Mouse (Mus musculus) retina, postnatal 7 days (tissue): ENCODE results near the gene Map3k19.

Experiments used
- DNase-seq: peaks from one replicate; pipeline ENCODE4 v3.0.0-alpha.2; 2012; ENCODE audit warnings: low read depth, low spot score

The Map3k19 gene

DNA sequence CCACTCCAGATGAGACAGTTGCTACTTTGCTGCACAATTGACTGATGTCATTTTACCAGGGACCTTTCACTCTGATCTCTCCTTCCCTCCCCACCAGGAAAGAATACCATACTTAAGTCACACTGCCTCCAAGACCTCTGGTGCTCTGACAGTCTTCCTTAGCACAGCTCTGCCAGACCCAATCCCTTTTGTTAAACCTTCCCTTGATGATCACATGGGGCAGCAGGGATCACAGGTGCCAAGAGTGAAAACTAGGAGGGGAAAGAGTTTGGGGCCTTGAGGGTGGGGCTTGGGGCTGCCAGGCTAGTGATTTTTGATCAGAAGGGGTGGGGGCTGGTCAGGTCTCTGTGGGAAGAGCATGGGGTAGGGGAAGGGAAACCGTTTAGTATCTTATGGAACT, 58.1 kb downstream of the Map3k19 start:
- DNase-seq = no peak

DNA sequence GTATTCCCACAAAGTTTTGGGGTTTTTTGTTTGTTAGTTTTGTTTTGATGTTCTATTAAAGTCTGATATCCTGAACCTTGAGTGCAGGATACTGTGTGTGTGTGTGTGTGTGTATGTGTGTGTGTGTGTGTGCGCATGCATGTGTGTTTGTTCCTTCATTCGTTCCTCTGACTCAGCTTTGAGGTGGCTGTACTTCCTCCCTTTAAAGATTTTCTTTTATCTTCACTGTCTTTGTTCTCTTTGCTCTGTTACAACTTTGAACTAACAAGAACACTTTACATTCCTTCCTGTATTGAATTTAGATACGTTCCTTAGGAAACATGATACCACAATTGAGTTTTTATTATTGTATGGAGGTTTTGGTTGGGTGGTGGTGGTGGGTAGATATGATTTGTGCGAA, 58.5 kb downstream of the Map3k19 start:
- DNase-seq = no peak

DNA sequence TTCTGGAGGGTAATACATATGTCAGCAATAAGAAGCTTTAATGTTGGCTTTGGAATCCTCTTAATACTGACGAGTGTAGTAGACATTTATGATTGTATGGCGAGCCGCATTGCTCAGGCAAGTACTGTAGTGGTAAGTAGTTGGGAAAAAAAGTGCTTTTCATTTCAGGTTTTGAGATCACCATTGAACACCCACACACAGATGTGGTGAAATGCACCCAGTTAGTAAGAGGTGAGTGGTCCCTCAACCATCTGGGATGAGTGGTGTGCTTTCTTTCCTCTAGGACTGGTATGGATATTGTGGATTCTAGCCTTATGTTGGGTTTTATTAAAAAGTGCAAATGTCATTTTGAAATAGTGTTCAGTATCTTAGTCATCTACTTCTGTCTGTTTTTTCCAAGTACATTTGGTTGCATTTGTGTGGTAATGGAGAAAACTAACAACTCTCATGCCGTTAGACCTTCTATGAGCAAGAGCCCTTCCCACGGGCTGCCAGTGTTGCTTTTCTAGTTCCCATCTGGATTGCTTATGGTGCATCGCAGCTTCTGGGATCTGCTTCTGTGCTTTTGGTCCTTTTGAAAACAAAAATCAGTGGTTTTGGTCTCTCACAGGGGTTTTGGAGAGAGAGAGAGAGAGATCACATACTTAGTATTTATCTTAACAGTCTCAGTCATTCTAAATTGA, 59.6 kb downstream of the Map3k19 start:
- no peak for DNase-seq

DNA sequence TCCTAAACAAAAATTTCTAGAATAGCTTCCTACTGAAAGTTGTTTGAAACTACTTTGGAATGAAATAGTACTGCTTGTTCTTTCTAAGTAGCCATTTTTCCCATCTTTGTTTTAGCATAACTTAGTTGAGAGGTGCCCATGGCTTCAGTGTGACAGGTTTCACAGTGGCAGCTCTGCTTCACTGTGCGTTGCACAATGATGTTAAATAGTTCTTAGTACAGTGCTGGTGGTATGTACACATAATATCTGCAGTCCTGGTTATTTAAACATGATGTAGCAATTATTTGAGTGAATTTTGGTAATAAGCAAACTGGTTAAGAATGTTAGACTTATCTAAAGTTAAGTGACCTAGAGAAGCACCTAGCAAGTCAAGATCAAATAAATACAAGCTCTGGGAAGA, 61.4 kb downstream of the Map3k19 start:
- DNase-seq = no peak

DNA sequence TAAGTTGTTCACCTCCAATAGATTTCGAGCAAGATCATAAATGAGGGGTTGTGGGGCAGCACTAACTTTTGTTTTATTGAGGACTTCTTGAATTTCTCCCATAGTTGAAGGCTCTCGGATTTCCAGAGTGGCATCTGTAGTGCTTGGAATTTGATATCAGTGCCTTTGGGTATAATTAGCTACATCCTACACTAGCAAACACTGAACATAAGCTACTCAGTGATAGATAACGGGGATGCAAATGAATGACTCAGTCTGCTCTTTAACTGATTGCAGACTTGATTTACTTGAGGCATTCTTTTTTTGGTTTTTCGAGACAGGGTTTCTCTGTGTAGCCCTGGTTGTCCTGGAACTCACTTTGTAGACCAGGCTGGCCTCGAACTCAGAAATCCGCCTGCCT, 65.9 kb downstream of the Map3k19 start:
- no peak for DNase-seq

DNA sequence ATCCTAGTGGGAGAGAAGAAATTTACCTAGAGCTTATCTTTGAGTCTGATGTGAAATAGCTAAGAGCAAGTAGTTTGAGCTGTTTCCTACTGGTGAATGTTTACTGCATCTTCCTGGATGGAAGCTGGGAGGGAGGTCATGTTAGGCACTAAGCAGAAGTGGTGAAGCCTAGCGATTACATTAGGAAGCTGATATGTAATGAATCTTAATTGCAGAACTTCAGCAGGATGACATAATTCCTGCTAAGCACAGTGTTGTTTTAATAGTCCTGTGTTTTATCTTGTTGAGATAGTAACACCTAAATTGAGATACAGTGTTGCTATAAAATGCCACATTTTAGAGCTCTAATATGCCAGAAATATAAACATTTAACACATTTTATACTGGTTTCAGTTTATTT, 68.9 kb downstream of the Map3k19 start:
- no peak for DNase-seq

DNA sequence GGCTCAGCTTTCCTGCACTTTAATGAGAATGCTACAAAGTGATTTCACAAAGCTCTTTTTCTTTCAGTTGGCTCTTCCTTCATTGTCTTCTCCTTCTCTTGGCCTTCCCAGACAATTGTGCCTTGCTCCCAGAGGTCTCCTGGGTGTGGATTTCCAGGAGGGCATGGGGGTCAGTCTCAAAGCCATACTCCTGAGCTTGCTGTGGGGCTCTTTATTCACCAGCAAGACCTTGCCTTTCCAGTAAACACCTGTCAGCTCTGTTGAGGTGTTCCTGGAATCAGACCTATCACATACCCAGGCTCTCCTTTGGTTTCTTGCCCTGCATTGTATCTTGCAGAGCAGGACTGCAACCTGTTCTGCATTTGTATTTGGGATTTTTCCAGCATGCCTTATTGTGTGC, 71.0 kb downstream of the Map3k19 start:
- no peak for DNase-seq

DNA sequence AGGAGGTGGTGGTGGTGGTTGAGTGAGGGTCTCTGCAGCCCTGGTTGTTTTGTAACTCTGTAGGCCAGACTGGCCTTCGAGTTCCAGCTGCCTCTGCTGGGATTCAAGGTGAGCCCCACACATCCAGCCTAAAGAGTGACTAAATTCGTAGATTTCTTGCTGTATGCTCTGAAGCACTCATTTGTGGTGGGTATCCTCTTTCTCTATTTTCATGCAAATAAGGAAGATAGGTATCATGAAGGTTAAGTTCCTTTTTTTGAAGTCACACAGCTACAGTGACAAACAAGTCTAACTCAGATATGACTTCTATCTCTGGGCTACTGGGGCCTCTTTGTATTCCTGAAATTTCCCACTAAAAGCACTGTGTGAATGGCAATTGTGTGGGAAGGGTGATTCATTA, 74.0 kb downstream of the Map3k19 start:
- no peak for DNase-seq

DNA sequence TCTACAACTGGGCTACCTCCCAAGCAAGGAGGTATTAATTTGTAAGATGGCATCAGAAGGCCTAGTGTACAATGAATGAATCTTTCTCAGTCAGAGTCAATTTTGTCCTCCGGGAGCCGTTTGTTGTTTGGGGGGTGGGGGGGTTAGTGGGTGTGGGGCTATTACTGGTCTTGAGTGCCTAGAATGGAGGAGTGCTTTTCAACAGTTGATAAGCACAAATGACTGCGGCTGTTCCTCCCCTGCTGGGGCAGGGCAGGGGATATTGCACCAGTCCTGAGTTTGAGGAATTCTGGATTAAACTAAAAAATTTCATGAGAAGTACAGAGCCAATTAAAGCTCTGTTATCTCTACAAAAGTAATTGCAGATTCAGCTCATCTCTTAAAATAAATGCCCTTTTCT, 74.7 kb downstream of the Map3k19 start:
- no peak for DNase-seq

DNA sequence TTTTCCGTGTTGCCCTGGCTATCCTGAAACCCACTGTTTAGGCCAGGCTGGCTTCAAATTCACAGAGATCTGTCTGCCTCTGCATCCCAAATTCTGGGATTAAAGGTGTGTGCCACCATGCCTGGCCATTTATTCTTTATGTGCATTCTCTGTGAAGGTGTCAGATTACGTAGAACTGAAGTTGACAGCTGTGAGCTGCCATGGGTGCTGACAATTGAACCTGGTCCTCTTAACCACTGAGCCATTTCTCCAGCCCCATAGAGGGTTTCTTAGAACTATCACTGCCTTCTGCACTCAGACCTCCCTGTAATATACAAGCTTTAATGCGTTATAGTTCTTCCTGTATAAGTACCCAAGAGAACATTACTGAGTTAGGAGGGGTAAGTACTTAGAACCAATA, 76.2 kb downstream of the Map3k19 start:
- DNase-seq = no peak

DNA sequence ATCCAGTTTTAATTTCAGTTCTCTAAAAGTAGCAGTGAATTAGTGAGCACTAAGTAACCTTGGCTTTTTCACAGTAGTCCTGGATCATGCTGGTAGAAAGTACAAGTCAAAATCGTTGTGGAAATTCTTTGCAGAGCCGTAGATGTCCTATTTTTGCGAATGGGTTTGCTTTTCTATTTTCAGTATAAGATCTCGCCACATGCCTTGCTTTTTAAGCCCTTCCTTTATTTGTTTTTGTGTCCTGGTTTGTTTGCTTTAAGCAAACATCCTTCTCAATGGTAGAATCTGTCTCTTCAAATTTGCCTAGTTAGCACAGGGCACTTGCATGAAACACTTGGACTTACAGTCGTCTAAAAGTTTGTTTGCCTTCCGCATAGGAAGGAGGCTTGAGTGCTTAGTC, 78.6 kb downstream of the Map3k19 start:
- no peak for DNase-seq

DNA sequence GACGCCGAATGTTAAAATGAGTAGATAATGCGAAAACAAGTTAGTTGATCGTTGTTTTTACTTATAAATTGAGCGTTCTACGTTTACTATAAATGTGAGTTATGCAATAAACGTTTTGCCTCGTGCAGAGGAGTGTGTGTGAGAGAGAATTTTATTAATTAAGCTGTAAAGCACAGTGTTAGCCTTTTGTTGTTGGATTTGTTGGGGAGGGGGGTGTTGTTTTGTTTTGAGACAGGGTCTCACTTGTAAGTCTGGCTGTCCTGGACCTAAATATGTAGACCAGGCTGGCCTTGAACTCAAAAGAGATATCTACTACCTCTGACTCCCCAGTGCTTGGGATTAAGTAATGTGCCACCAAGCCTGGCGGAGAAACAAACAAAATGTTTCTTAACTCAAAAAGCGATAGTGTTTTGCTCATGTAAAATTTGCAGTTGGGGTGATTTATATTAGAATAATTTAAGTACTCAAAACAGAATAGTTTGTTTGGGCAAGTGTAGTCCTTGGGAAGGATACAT, 79.6 kb downstream of the Map3k19 start:
- DNase-seq = no peak

DNA sequence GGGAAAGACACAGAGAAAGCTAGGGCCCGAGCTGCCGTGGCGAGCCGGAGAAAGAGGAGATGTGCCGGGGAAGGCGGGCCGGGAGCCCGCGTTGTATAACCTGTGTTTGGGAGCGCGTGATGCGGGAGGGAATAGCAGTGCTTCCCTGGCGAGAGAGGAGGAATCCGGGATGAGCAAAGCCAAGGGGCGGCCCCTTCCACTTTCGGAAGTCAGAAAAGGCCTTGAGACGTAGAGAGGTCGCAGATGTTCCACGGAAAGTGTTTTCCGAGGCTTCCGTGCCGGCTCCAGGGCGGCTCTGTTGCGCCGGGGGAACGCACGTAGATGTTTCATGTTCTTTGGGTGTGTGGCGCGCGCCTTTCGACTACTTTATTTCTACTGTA, 80.3 kb downstream of the Map3k19 start:
- DNase-seq = no peak

DNA sequence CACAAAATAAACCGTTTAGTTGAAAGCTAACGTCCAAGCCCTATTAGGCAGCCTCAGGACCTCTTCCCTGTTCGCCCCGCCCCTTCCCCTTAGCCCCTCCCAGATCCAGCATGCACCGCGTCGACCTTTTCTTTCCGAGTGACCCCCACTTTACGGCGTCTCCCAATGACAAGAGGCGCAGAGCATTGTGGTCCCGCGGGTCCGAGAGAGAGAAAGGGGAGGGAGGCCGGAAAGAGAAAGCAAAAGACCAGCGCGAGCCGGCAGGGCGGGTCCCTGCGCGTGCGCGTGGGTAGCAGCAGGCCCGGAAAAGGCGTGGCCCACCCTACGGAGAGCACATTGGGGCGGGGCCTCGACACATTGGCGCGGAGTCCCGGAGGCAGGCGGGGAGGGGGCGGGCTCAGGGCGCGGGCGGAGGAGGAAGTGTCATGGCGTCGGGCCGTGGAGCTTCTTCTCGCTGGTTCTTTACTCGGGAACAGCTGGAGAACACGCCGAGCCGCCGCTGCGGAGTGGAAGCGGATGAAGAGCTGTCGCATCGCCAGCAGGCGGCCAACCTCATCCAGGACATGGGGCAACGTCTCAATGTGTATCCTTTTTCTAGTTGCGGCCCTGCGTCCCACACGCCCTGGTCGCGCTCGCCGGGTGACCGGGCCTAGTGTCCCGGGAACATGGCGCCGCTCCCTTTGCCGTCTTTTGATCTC, 80.9 kb downstream of the Map3k19 start, which contains the start of gene Ccnt2:
Gene Ccnt2, plus strand, starts transcription at position 362 of the 698 bp plus-strand sequence.
- peak; percentile 99 for DNase-seq

DNA sequence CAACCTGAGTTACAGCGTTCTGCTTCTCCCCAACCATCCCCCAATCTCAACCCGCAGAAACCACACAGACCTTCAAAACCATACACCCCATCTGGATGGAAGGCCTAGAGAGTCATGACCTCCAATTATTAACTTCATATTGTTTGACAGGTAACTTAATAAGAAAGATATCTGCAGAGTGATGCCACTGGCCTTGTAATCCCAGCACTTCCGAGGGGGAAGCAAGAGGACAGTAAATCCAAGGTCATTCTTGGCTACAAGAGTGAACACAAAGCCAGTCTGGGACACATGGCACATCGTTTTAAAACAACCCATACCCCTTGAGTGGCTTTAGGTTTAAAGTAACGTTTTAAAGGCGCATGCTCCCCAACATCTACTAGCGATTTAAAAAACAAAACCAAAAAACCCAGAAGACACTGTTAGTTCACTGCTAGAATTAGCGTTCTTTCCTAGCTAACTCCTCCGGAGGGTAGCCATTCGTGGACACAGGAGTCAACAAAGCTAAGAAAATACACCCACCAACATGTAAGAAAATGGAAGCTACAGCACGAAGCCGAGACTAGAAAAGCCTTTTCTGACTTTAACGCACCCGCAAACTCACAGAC, 81.5 kb downstream of the Map3k19 start:
- no peak for DNase-seq

DNA sequence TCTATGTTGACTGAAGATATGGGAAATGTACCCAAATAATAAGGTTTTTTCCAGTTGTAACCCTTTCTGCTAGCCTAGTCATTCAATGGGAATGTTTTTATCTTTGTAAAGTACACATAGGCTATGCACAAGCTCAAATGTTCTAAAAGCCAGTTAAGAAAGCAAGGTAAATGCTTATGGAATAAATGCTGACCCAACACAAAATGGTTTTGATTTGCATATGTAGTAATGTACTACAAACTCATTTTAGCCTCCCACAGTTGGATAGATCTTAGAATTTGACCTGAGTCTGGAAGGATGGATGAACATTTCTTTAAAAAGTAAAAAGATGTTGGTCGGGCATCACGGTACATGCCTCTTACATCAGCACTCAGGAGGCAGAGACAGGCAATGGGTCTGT, 88.1 kb downstream of the Map3k19 start:
- DNase-seq = no peak

DNA sequence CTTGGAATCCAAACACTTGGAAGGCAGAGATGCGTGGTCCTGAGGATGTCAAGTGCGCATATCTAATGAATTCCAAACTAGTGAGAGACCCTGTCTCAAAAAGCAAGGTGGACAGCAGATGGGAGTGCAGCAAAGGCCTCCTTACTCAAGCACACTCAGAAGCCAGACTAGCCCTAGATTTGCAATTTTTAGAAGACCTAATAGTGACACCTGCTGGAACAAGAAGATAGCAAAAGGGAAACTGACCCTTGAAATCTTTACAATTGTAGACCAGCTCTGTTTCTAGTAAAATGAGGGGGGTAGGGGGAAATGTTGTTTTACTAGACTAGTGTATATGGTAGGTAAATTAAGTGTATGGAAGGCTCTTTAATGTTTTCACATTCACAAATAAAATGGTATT, 89.4 kb downstream of the Map3k19 start:
- no peak for DNase-seq
